Mouse (Mus musculus) MEL (cell line): ENCODE measurements around the gene Utrn. TPM values are rescaled to one million over a fixed set of nuclear protein-coding genes. Genes with fewer than 3 reads are reported as not detected.

Source experiments
- DNase-seq: peaks from one replicate; pipeline ENCODE4 v3.0.0; 2011; ENCODE audit warnings: low read depth, low spot score
- H3K27ac ChIP-seq: 2 replicates; pipeline ENCODE4 v1.5.1; 2012; ENCODE audit warnings: low read depth, mild to moderate bottlenecking, control low read depth, low read length, moderate library complexity; ENCODE audit not compliant: control insufficient read depth
- H3K27me3 ChIP-seq, 2 experiments: fragments of 150-350 bp in 1 of 2; sonication (generic) in 1 of 2; 2 replicates each; pipeline ENCODE4 v1.6.1; 2012; ENCODE audit warnings: low read length in 2 of 2, mild to moderate bottlenecking in 2 of 2, improper control_type of control experiment in 1 of 2, moderate library complexity in 1 of 2; ENCODE audit not compliant: insufficient read depth in 2 of 2, control insufficient read depth in 1 of 2
- H3K36me3 ChIP-seq, 2 experiments: 2 replicates each; pipeline ENCODE4 v1.6.1; 2012 to 2014; ENCODE audit warnings: low read length in 2 of 2, improper control_type of control experiment in 1 of 2, inconsistent platforms in 1 of 2, mild to moderate bottlenecking in 1 of 2; ENCODE audit not compliant: insufficient read depth in 2 of 2, control insufficient read depth in 1 of 2
- H3K4me1 ChIP-seq, 2 experiments: fragments of 150-350 bp in 1 of 2; sonication (generic) in 1 of 2; 2 replicates each; pipeline ENCODE4 v1.6.1; 2012; ENCODE audit warnings: low read length in 2 of 2, improper control_type of control experiment in 1 of 2, mild to moderate bottlenecking in 1 of 2; ENCODE audit not compliant: insufficient read depth in 2 of 2, control insufficient read depth in 1 of 2
- H3K4me3 ChIP-seq, 2 experiments: fragments of 150-350 bp in 1 of 2; sonication (generic) in 1 of 2; 2 replicates each; pipeline ENCODE4 v1.5.1; 2012; ENCODE audit warnings: low read depth in 2 of 2, low read length in 2 of 2, mild to moderate bottlenecking in 2 of 2, moderate library complexity in 2 of 2, control low read depth in 1 of 2, improper control_type of control experiment in 1 of 2; ENCODE audit not compliant: control insufficient read depth in 1 of 2, insufficient read depth in 1 of 2
- H3K79me2 ChIP-seq: 2 replicates; pipeline ENCODE4 v1.6.1; 2012; ENCODE audit warnings: mild to moderate bottlenecking, low read length, moderate library complexity; ENCODE audit not compliant: control insufficient read depth, poor library complexity, insufficient read depth
- H3K9ac ChIP-seq: 2 replicates; pipeline ENCODE4 v1.6.1; 2012; ENCODE audit warnings: low read depth, mild to moderate bottlenecking, control low read depth, low read length, moderate library complexity; ENCODE audit not compliant: control insufficient read depth, poor library complexity, severe bottlenecking
- H3K9me3 ChIP-seq: fragments of 150-350 bp; sonication (generic); replicated peaks from 2 replicates; pipeline ENCODE4 v1.6.1; 2012; ENCODE audit warnings: mild to moderate bottlenecking, low read length, improper control_type of control experiment, moderate library complexity; ENCODE audit not compliant: insufficient read depth
- CTCF ChIP-seq, 3 experiments: IDR thresholded peaks in 2 of 3; conservative IDR thresholded peaks in 1 of 3; 2 replicates each; pipeline ENCODE4 v1.5.1; 2011 to 2012; ENCODE audit warnings: low read length in 3 of 3, low read depth in 2 of 3, mild to moderate bottlenecking in 2 of 3, improper control_type of control experiment in 1 of 3, inconsistent platforms in 1 of 3, mixed read lengths in 1 of 3, moderate library complexity in 1 of 3; ENCODE audit not compliant: control insufficient read depth in 1 of 3, insufficient read depth in 1 of 3, poor library complexity in 1 of 3, severe bottlenecking in 1 of 3
- E2F4 ChIP-seq: IDR thresholded peaks from 2 replicates; pipeline ENCODE4 v1.6.1; 2011; ENCODE audit warnings: low read depth, low read length, improper control_type of control experiment, borderline replicate concordance
- ETS1 ChIP-seq: IDR thresholded peaks from 2 replicates; pipeline ENCODE4 v1.6.1; 2012; ENCODE audit warnings: low read depth, mild to moderate bottlenecking, inconsistent platforms, low read length, improper control_type of control experiment, moderate library complexity
- GABPA ChIP-seq: IDR thresholded peaks from 2 replicates; pipeline ENCODE4 v1.6.1; 2012; ENCODE audit warnings: low read depth, mild to moderate bottlenecking, inconsistent platforms, low read length, improper control_type of control experiment, moderate library complexity
- GATA1 ChIP-seq: IDR thresholded peaks from 2 replicates; pipeline ENCODE4 v1.6.1; 2011; ENCODE audit warnings: low read depth, low read length, improper control_type of control experiment
- HCFC1 ChIP-seq: IDR thresholded peaks from 2 replicates; pipeline ENCODE4 v1.6.1; 2012; ENCODE audit warnings: low read depth, mild to moderate bottlenecking, inconsistent platforms, low read length, improper control_type of control experiment, moderate library complexity
- JUND ChIP-seq: IDR thresholded peaks from 2 replicates; pipeline ENCODE4 v1.6.1; 2011; ENCODE audit warnings: low read depth, mild to moderate bottlenecking, improper control_type of control experiment, low read length
- MYC ChIP-seq: IDR thresholded peaks from 2 replicates; pipeline ENCODE4 v1.6.1; 2011; ENCODE audit warnings: low read depth, mild to moderate bottlenecking, low read length, improper control_type of control experiment, moderate library complexity
- NELFE ChIP-seq: IDR thresholded peaks from 2 replicates; pipeline ENCODE4 v1.6.1; 2011; ENCODE audit warnings: low read depth, low read length, improper control_type of control experiment
- POLR2A ChIP-seq, 2 experiments: IDR thresholded peaks; 2 replicates each; pipeline ENCODE4 v1.6.1; 2011 to 2012; ENCODE audit warnings: low read length in 2 of 2, mild to moderate bottlenecking in 2 of 2, control low read depth in 1 of 2, improper control_type of control experiment in 1 of 2, low read depth in 1 of 2, moderate library complexity in 1 of 2; ENCODE audit not compliant: control insufficient read depth in 1 of 2, insufficient read depth in 1 of 2, poor library complexity in 1 of 2
- POLR2AphosphoS2 ChIP-seq: IDR thresholded peaks from 2 replicates; pipeline ENCODE4 v1.6.1; 2011; ENCODE audit warnings: low read length, improper control_type of control experiment
- RAD21 ChIP-seq: IDR thresholded peaks from 2 replicates; pipeline ENCODE4 v1.6.1; 2011; ENCODE audit warnings: mild to moderate bottlenecking, low read depth, low read length, improper control_type of control experiment
- RCOR1 ChIP-seq: IDR thresholded peaks from 2 replicates; pipeline ENCODE4 v1.6.1; 2012; ENCODE audit warnings: low read depth, mild to moderate bottlenecking, inconsistent platforms, low read length, improper control_type of control experiment
- SIN3A ChIP-seq: IDR thresholded peaks from 2 replicates; pipeline ENCODE4 v1.6.1; 2012; ENCODE audit warnings: low read length, improper control_type of control experiment, inconsistent platforms
- TCF12 ChIP-seq: IDR thresholded peaks from 2 replicates; pipeline ENCODE4 v1.6.1; 2014; ENCODE audit warnings: low read depth, mild to moderate bottlenecking, inconsistent platforms, low read length, improper control_type of control experiment, moderate library complexity
- UBTF ChIP-seq: IDR thresholded peaks from 2 replicates; pipeline ENCODE4 v1.6.1; 2012; ENCODE audit warnings: low read depth, mild to moderate bottlenecking, inconsistent platforms, low read length, improper control_type of control experiment, moderate library complexity, borderline replicate concordance; ENCODE audit not compliant: insufficient read depth
- USF2 ChIP-seq, 2 experiments: IDR thresholded peaks; 2 replicates each; pipeline ENCODE4 v1.6.1; 2011 to 2012; ENCODE audit warnings: improper control_type of control experiment in 2 of 2, low read length in 2 of 2, borderline replicate concordance in 1 of 2, inconsistent platforms in 1 of 2, low read depth in 1 of 2, mild to moderate bottlenecking in 1 of 2; ENCODE audit not compliant: insufficient read depth in 1 of 2
- ZC3H11A ChIP-seq: IDR thresholded peaks from 2 replicates; pipeline ENCODE4 v1.6.1; 2012; ENCODE audit warnings: low read depth, mild to moderate bottlenecking, inconsistent platforms, low read length, improper control_type of control experiment
- polyA plus RNA-seq, 2 experiments: library from polyadenylated mRNA; stranded (reverse) in 1 of 2; unstranded in 1 of 2; fragments of >175 nt in 1 of 2; fragments of >200 nt in 1 of 2; gene quantifications; 2 replicates each; pipeline versions ENCODE4 v1.2.1 to v1.2.4; 2012; ENCODE audit warnings: low replicate concordance in 2 of 2, low read depth in 1 of 2; ENCODE audit not compliant: insufficient read length in 2 of 2, insufficient read depth in 1 of 2, missing spikeins in 1 of 2
- total RNA-seq: library from RNA; depleted of rRNA; stranded (reverse); fragments of 300-350 nt; gene quantifications from 2 replicates; pipeline ENCODE4 v1.2.3, GENCODE M21; 2012

Utrn gene
- total and polyA plus RNA-seq, 3 experiments: 2.3 to 4.3 TPM; not detected in 1

GRCm38 (mm10) chr10:12685683-12686082, 183.5 kb downstream of the Utrn start:
- H3K79me2 ChIP-seq: no peaks in the 10 kb centered on the region
- H3K27me3 ChIP-seq: no peaks in the 10 kb centered on the region
- no peak overlapping the region for H3K27ac ChIP-seq
- H3K4me1 ChIP-seq: no peaks in the 10 kb centered on the region
- H3K36me3 ChIP-seq: no peaks in the 10 kb centered on the region
- TF ChIP-seq UBTF: no peak
- no peak for TF ChIP-seq POLR2A (IDR thresholded peaks at IDR 0.05; ENCODE audit: control insufficient read depth in 1 of 2, insufficient read depth in 1 of 2, low read depth in 1 of 2, low read length in 2 of 2, poor library complexity in 1 of 2)
- TF ChIP-seq GABPA: no peak
- TF ChIP-seq CTCF (IDR thresholded peaks at IDR 0.05 in 2 of 3, conservative IDR thresholded peaks at IDR 0.05 in 1 of 3; ENCODE audit: control insufficient read depth in 1 of 3, insufficient read depth in 1 of 3, low read depth in 2 of 3, low read length in 3 of 3, poor library complexity in 1 of 3, severe bottlenecking in 1 of 3): no peak
- TF ChIP-seq ZC3H11A: no peak
- no peak for TF ChIP-seq USF2 (IDR thresholded peaks at IDR 0.05; ENCODE audit: borderline replicate concordance in 1 of 2, insufficient read depth in 1 of 2, low read depth in 1 of 2, low read length in 2 of 2)
- TF ChIP-seq JUND: no peak
- no peak for TF ChIP-seq MYC
- no peak for TF ChIP-seq TCF12
- no peak for TF ChIP-seq RCOR1
- no peak for TF ChIP-seq GATA1
- no peak for TF ChIP-seq SIN3A
- no peaks in the 10 kb centered on the region for H3K9me3 ChIP-seq
- no peak overlapping the region for H3K9ac ChIP-seq
- DNase-seq: no peak
- no peak overlapping the region for H3K4me3 ChIP-seq

GRCm38 (mm10) chr10:12684018-12684417, 185.1 kb downstream of the Utrn start:
- no peak for DNase-seq
- Histone ChIP-seq H3K4me1 (no peaks in the 10 kb centered on the region), H3K4me3 (no peak overlapping the region), H3K9me3 (no peaks in the 10 kb centered on the region), H3K27me3 (no peaks in the 10 kb centered on the region), H3K79me2 (no peaks in the 10 kb centered on the region), H3K36me3 (no peaks in the 10 kb centered on the region), H3K27ac (no peak overlapping the region), H3K9ac (no peak overlapping the region)
- TF ChIP-seq RAD21 (no peak), E2F4 (no peak), HCFC1 (no peak), ETS1 (no peak), POLR2AphosphoS2 (no peak), POLR2A (IDR thresholded peaks at IDR 0.05; ENCODE audit: control insufficient read depth in 1 of 2, insufficient read depth in 1 of 2, low read depth in 1 of 2, low read length in 2 of 2, poor library complexity in 1 of 2) (no peak), NELFE (no peak)
